Mouse (Mus musculus) neutrophil, adult 65 days (primary cell): ENCODE measurements around the gene Haus5. TPM values are rescaled to one million over a fixed set of nuclear protein-coding genes. Genes with fewer than 3 reads are reported as not detected.

Source experiments
- total RNA-seq: library from RNA; stranded (reverse); gene quantifications from 2 replicates; pipeline ENCODE4 v1.2.4, GENCODE M21; 2023

Haus5 gene
- 17.9 and 25.1 TPM in 2 replicates for total RNA-seq

GRCm38 (mm10) chr7:30664529-30665200 is at the start of gene Haus5:
TSS of gene Haus5 (minus strand) at chr7:30664994.

GRCm38 (mm10) chr7:30711942-30712341 is 47.1 kb upstream of the Haus5 start, which contains the start of gene Atp4a:
TSS of gene Atp4a (plus strand) at chr7:30712209.

GRCm38 (mm10) chr7:30698589-30698988 is 33.8 kb upstream of the Haus5 start, which contains the start of gene 2200002J24Rik:
TSS of gene 2200002J24Rik (plus strand) at chr7:30698926.

GRCm38 (mm10) chr7:30671480-30671879 is 6.7 kb upstream of the Haus5 start, which contains the start of gene Pmis2:
TSS of gene Pmis2 (minus strand) at chr7:30671605.

GRCm38 (mm10) chr7:30649591-30650540 is 14.9 kb downstream of the Haus5 start, which contains the start of gene Rbm42:
TSS of gene Rbm42 (minus strand) at chr7:30650317.

GRCm38 (mm10) chr7:30635752-30636151 is 29.0 kb downstream of the Haus5 start, which contains the start of gene Etv2:
TSS of gene Etv2 (minus strand) at chr7:30635852.

GRCm38 (mm10) chr7:30625530-30626384 is 39.0 kb downstream of the Haus5 start, which contains the start of gene Cox6b1:
TSS of gene Cox6b1 (minus strand) at chr7:30626151.

GRCm38 (mm10) chr7:30612654-30613402 is 52.0 kb downstream of the Haus5 start, which contains the start of gene Upk1a:
TSS of gene Upk1a (minus strand) at chr7:30612847.

Other genes starting within 250 kb of the Haus5 start
- gene Hcst, start 245.1 kb downstream of the Haus5 start, total RNA-seq: 115 and 126 TPM in 2 replicates
- gene Nfkbid, start 243.3 kb downstream of the Haus5 start, total RNA-seq: 82.7 and 113 TPM in 2 replicates
- gene Aplp1, start 219.5 kb downstream of the Haus5 start, total RNA-seq: 0.25 TPM in 1 of 2 replicates, not detected in the other
- not detected in 2 replicates for gene Kirrel2, start 207.3 kb downstream of the Haus5 start, total RNA-seq
- not detected in 2 replicates for gene Nphs1, start 206.7 kb downstream of the Haus5 start, total RNA-seq
- not detected in 2 replicates for gene Prodh2, start 171.4 kb downstream of the Haus5 start, total RNA-seq
- 9.4 and 16.2 TPM in 2 replicates for gene Arhgap33, start 129.9 kb downstream of the Haus5 start, total RNA-seq
- gene Hspb6, start 112.8 kb downstream of the Haus5 start, total RNA-seq: 2.6 and 4.0 TPM in 2 replicates
- gene Proser3, start 112.7 kb downstream of the Haus5 start, total RNA-seq: 2.2 and 3.3 TPM in 2 replicates
- gene Lin37, start 105.2 kb downstream of the Haus5 start, total RNA-seq: 28.0 and 29.5 TPM in 2 replicates
- gene U2af1l4, start 101.7 kb downstream of the Haus5 start, total RNA-seq: 38.4 and 45.2 TPM in 2 replicates
- gene Gm49396, start 101.7 kb downstream of the Haus5 start, total RNA-seq: 1.3 and 2.7 TPM in 2 replicates
- 115 TPM in 2 replicates for gene Psenen, start 101.4 kb downstream of the Haus5 start, total RNA-seq
- gene Igflr1, start 99.6 kb downstream of the Haus5 start, total RNA-seq: 3.5 and 6.1 TPM in 2 replicates
- gene Kmt2b, start 76.3 kb downstream of the Haus5 start, total RNA-seq: 47.8 and 65.1 TPM in 2 replicates
- 0.29 TPM in 1 of 2 replicates, not detected in the other for gene Zbtb32, start 66.1 kb downstream of the Haus5 start, total RNA-seq
- gene Upk1a, start 52.1 kb downstream of the Haus5 start, total RNA-seq: not detected in 2 replicates
- gene Cox6b1, start 38.8 kb downstream of the Haus5 start, total RNA-seq: 220 and 238 TPM in 2 replicates
- not detected in 2 replicates for gene Etv2, start 29.1 kb downstream of the Haus5 start, total RNA-seq
- gene Rbm42, start 14.7 kb downstream of the Haus5 start, total RNA-seq: 88.7 and 91.5 TPM in 2 replicates
- gene Pmis2, start 6.6 kb upstream of the Haus5 start, total RNA-seq: not detected in 2 replicates
- gene 2200002J24Rik, start 33.9 kb upstream of the Haus5 start, total RNA-seq: not detected in 2 replicates
- not detected in 2 replicates for gene Atp4a, start 47.2 kb upstream of the Haus5 start, total RNA-seq
- 17.2 and 23.5 TPM in 2 replicates for gene Tmem147, start 64.5 kb upstream of the Haus5 start, total RNA-seq
- not detected in 2 replicates for gene Gapdhs, start 78.7 kb upstream of the Haus5 start, total RNA-seq
- 0.16 and 0.57 TPM in 2 replicates for gene Sbsn, start 86.5 kb upstream of the Haus5 start, total RNA-seq
- 2.3 and 3.3 TPM in 2 replicates for gene Dmkn, start 98.8 kb upstream of the Haus5 start, total RNA-seq
- gene Krtdap, start 122.9 kb upstream of the Haus5 start, total RNA-seq: not detected in 2 replicates
- gene Ffar2, start 158.8 kb upstream of the Haus5 start, total RNA-seq: 31.3 and 40.2 TPM in 2 replicates
- not detected in 2 replicates for gene Ffar3, start 191.2 kb upstream of the Haus5 start, total RNA-seq
- not detected in 2 replicates for gene Ffar1, start 196.6 kb upstream of the Haus5 start, total RNA-seq
- 3.5 and 3.8 TPM in 2 replicates for gene Cd22, start 215.3 kb upstream of the Haus5 start, total RNA-seq
- 1.3 and 2.4 TPM in 2 replicates for gene Mag, start 249.9 kb upstream of the Haus5 start, total RNA-seq